Mouse (Mus musculus) cerebellum, adult 2 months (tissue): ENCODE measurements at regions not wholly inside any gene's neighbourhood (a gene's known extent, or its start where the extent isn't known, plus 50 kb on each side); places are given as distances from the start of the nearest gene placed in this dataset.

Experiments used
- CTCF ChIP-seq: fragments of 200-500 bp; IDR thresholded peaks from 2 replicates; pipeline ENCODE4 v1.5.1; 2011; ENCODE audit warnings: low read depth, mild to moderate bottlenecking, control low read depth, low read length, moderate library complexity, borderline replicate concordance; ENCODE audit not compliant: insufficient read depth
- POLR2A ChIP-seq: fragments of 200-500 bp; IDR thresholded peaks from 2 replicates; pipeline ENCODE4 v1.6.1; 2011; ENCODE audit warnings: low read length, control low read depth, borderline replicate concordance; ENCODE audit not compliant: insufficient read depth

GRCm38 (mm10) chr5:52035339-52035738, 155.0 kb downstream of the Dhx15 start:
- no peak for TF ChIP-seq CTCF
- TF ChIP-seq POLR2A: no peak
